Mouse (Mus musculus) midbrain, embryonic 11.5 days (tissue): ENCODE data around the gene Kcnab3. TPM values are rescaled to one million over a fixed set of nuclear protein-coding genes. Genes with fewer than 3 reads are reported as not detected.

Experiments
- ATAC-seq: fragments of 200-750 bp; cut with Nextera tagmentation; 2 replicates; pipeline ENCODE4 v1.8.0; 2017; ENCODE audit warnings: moderate TSS enrichment, moderate library complexity; ENCODE audit not compliant: low FRiP score
- DNase-seq: peaks from one replicate; pipeline ENCODE4 v3.0.0; 2015; ENCODE audit warnings: low spot score; ENCODE audit errors: missing footprints
- H3K27ac ChIP-seq: fragments of 300-500 bp; sonication (generic); 2 replicates; pipeline ENCODE4 v1.5.1; 2014; ENCODE audit warnings: low read depth, low read length
- H3K27me3 ChIP-seq: fragments of 300-500 bp; sonication (generic); 2 replicates; pipeline ENCODE4 v1.6.1; 2014; ENCODE audit warnings: mild to moderate bottlenecking, low read length, moderate library complexity, mixed read lengths; ENCODE audit not compliant: control insufficient read depth, insufficient read depth
- H3K36me3 ChIP-seq: fragments of 300-500 bp; sonication (generic); 2 replicates; pipeline ENCODE4 v1.6.1; 2014; ENCODE audit warnings: mild to moderate bottlenecking, low read length, moderate library complexity, mixed read lengths; ENCODE audit not compliant: control insufficient read depth, insufficient read depth
- H3K4me1 ChIP-seq: fragments of 300-500 bp; sonication (generic); 2 replicates; pipeline ENCODE4 v1.6.1; 2014; ENCODE audit warnings: low read length; ENCODE audit not compliant: control insufficient read depth, insufficient read depth
- H3K4me2 ChIP-seq: fragments of 300-500 bp; sonication (generic); 2 replicates; pipeline ENCODE4 v1.6.1; 2014; ENCODE audit warnings: mild to moderate bottlenecking, moderate library complexity
- H3K4me3 ChIP-seq: fragments of 300-500 bp; sonication (generic); 2 replicates; pipeline ENCODE4 v1.5.1; 2014; ENCODE audit warnings: low read depth, low read length
- H3K9ac ChIP-seq: fragments of 300-500 bp; sonication (generic); 2 replicates; pipeline ENCODE4 v1.6.1; 2014; ENCODE audit warnings: low read length
- H3K9me3 ChIP-seq: fragments of 300-500 bp; sonication (generic); 2 replicates; pipeline ENCODE4 v1.6.1; 2016; ENCODE audit warnings: low read length; ENCODE audit not compliant: control insufficient read depth
- WGBS: fragments of 180-500 bp; shearing (Covaris S2); extraction: QIAGEN DNeasy Blood & Tissue Kit; methylation state at CpG from one replicate; pipeline ENCODE4 v1.1.7; 2014; 5-methylcytosine and 5-hydroxymethylcytosine counted together
- polyA plus RNA-seq: library from polyadenylated mRNA; unstranded; fragments of >200 nt; fragmentation: Nextera tagmentation; extraction: Ambion mirVana; gene quantifications from 2 replicates; pipeline ENCODE4 v1.2.1, GENCODE M21; 2014

Gene Kcnab3
- polyA plus RNA-seq, result 1.8 and 2.9 TPM in 2 replicates

- ATAC-seq (peak; percentile 71), DNase-seq (peak; percentile 98)
- H3K27ac ChIP-seq, result no peak within 1 kb of the TSS
- 12% methylated on average over 26 of the region's 26 CpGs for WGBS
- peak within 1 kb of the TSS; percentile 91 for H3K4me2 ChIP-seq
- peak within 1 kb of the TSS; percentile 50 for H3K4me3 ChIP-seq
- peaks cover 16% of the 10 kb centered on the region for H3K27me3 ChIP-seq
- peaks cover 30% of the 10 kb centered on the region for H3K4me1 ChIP-seq
- no peaks in the 10 kb centered on the region for H3K9me3 ChIP-seq
- H3K36me3 ChIP-seq, result no peaks in the 10 kb centered on the region
- peak within 1 kb of the TSS; percentile 66 for H3K9ac ChIP-seq
These were observed at the start of gene Kcnab3 for GRCm38 (mm10) chr11:69325628-69326407. TSS of gene Kcnab3 (plus strand) at chr11:69326258.

- Histone ChIP-seq H3K36me3 (no peaks in the 10 kb centered on the region), H3K4me1 (no peaks in the 10 kb centered on the region), H3K4me2 (no peak overlapping the region), H3K27ac (no peak overlapping the region), H3K4me3 (no peak overlapping the region), H3K9me3 (no peaks in the 10 kb centered on the region), H3K9ac (no peak overlapping the region), H3K27me3 (no peaks in the 10 kb centered on the region)
- DNase-seq, result no peak
- WGBS, result 60% methylated on average over 5 of the region's 5 CpGs
- ATAC-seq, result no peak
These were observed 48.8 kb upstream of the Kcnab3 start for GRCm38 (mm10) chr11:69277267-69277666.

- H3K4me2 ChIP-seq, result no peak overlapping the region
- H3K27ac ChIP-seq, result no peak overlapping the region
- H3K36me3 ChIP-seq, result no peaks in the 10 kb centered on the region
- no peak for DNase-seq
- H3K4me1 ChIP-seq, result no peaks in the 10 kb centered on the region
- H3K9me3 ChIP-seq, result no peaks in the 10 kb centered on the region
- H3K27me3 ChIP-seq, result no peaks in the 10 kb centered on the region
- no peak overlapping the region for H3K4me3 ChIP-seq
- H3K9ac ChIP-seq, result no peak overlapping the region
- WGBS, result 92% methylated on average over 5 of the region's 5 CpGs
- no peak for ATAC-seq
These were observed 34.9 kb upstream of the Kcnab3 start for GRCm38 (mm10) chr11:69291111-69291510.

GRCm38 (mm10) chr11:69295286-69295685 lies 30.8 kb upstream of the Kcnab3 start:
- H3K4me2 ChIP-seq, result no peak overlapping the region
- H3K4me1 ChIP-seq, result no peaks in the 10 kb centered on the region
- H3K9me3 ChIP-seq, result no peaks in the 10 kb centered on the region
- H3K36me3 ChIP-seq, result no peaks in the 10 kb centered on the region
- DNase-seq, result no peak
- no peak overlapping the region for H3K4me3 ChIP-seq
- H3K9ac ChIP-seq, result no peak overlapping the region
- no peak for ATAC-seq
- WGBS, result 91% methylated on average over 3 of the region's 3 CpGs
- no peak overlapping the region for H3K27ac ChIP-seq
- no peaks in the 10 kb centered on the region for H3K27me3 ChIP-seq

GRCm38 (mm10) chr11:69297799-69298198 lies 28.3 kb upstream of the Kcnab3 start:
- Histone ChIP-seq H3K27ac (no peak overlapping the region), H3K4me1 (no peaks in the 10 kb centered on the region), H3K9ac (no peak overlapping the region), H3K9me3 (no peaks in the 10 kb centered on the region), H3K4me2 (no peak overlapping the region), H3K4me3 (no peak overlapping the region), H3K36me3 (peaks cover 3% of the 10 kb centered on the region; the same call in 1 of the 2 replicates), H3K27me3 (no peaks in the 10 kb centered on the region)
- WGBS, result 86% methylated on average over 2 of the region's 2 CpGs
- no peak for ATAC-seq
- DNase-seq, result no peak

- Histone ChIP-seq H3K9me3 (no peaks in the 10 kb centered on the region), H3K27me3 (no peaks in the 10 kb centered on the region), H3K36me3 (peaks cover 3% of the 10 kb centered on the region; the same call in 1 of the 2 replicates), H3K4me2 (no peak overlapping the region), H3K4me1 (no peaks in the 10 kb centered on the region), H3K27ac (no peak overlapping the region), H3K4me3 (no peak overlapping the region), H3K9ac (peak overlapping the region; percentile 36; the same call in 1 of the 2 replicates)
- DNase-seq, result no peak
- 70% methylated on average over 7 of the region's 7 CpGs for WGBS
- no peak for ATAC-seq
These were observed 27.8 kb upstream of the Kcnab3 start for GRCm38 (mm10) chr11:69298231-69298630.

- Histone ChIP-seq H3K27ac (no peak overlapping the region), H3K9ac (no peak overlapping the region), H3K4me2 (no peak overlapping the region), H3K27me3 (no peaks in the 10 kb centered on the region), H3K9me3 (no peaks in the 10 kb centered on the region), H3K4me3 (no peak overlapping the region), H3K4me1 (no peaks in the 10 kb centered on the region), H3K36me3 (peaks cover 12% of the 10 kb centered on the region)
- 91% methylated on average over 7 of the region's 7 CpGs for WGBS
- no peak for ATAC-seq
- no peak for DNase-seq
These were observed 23.2 kb upstream of the Kcnab3 start for GRCm38 (mm10) chr11:69302817-69303216.

- H3K27ac ChIP-seq, result no peak overlapping the region
- peaks cover 23% of the 10 kb centered on the region for H3K36me3 ChIP-seq
These were observed 20.8 kb upstream of the Kcnab3 start for GRCm38 (mm10) chr11:69305291-69305690.

GRCm38 (mm10) chr11:69306039-69306438 lies 20.0 kb upstream of the Kcnab3 start:
- Histone ChIP-seq H3K9ac (no peak overlapping the region), H3K27me3 (no peaks in the 10 kb centered on the region), H3K27ac (no peak overlapping the region), H3K4me2 (no peak overlapping the region), H3K9me3 (no peaks in the 10 kb centered on the region), H3K4me1 (no peaks in the 10 kb centered on the region), H3K36me3 (peaks cover 26% of the 10 kb centered on the region), H3K4me3 (no peak overlapping the region)
- WGBS, result 98% methylated on average over 2 of the region's 2 CpGs
- DNase-seq (no peak), ATAC-seq (no peak)

More at GRCm38 (mm10) chr11:69305291-69305690, 20.8 kb upstream of the Kcnab3 start:
- no peaks in the 10 kb centered on the region for H3K27me3 ChIP-seq
- H3K4me3 ChIP-seq, result no peak overlapping the region
- no peak overlapping the region for H3K4me2 ChIP-seq
- no peak overlapping the region for H3K9ac ChIP-seq
- no peaks in the 10 kb centered on the region for H3K9me3 ChIP-seq
- H3K4me1 ChIP-seq, result no peaks in the 10 kb centered on the region
- 91% methylated on average over 9 of the region's 9 CpGs for WGBS
- ATAC-seq (no peak), DNase-seq (no peak)
